ENCODE assay signal across 9 mouse cellular contexts in genomic region chr6:19015868-19016267, GRCm38 (mm10).
A peak's percentile ranks its signal among the peaks of the same experiment; 100 is the strongest.
DNase-seq lines count a peak whose midpoint lies in the region; ATAC-seq and TF ChIP-seq lines count a peak whose summit lies in the region.
"Had no signal": no experiment of that assay in that cellular context is flagged by ENCODE, and none has a peak within 500 bp of the region (broad histone marks: within the 10 kb centered on the region; RNA-seq: fewer than 3 reads in every experiment).

No protein-coding gene starts in this region.

- no peaks in the 10 kb centered on the region for H3K27me3 ChIP-seq in intestine, postnatal 0 days (replicated peaks; ENCODE audit: control insufficient read depth, insufficient read depth, low read length)

- ATAC-seq in intestine, postnatal 0 days: no peak

- no peak overlapping the region for H3K4me3 ChIP-seq in intestine, postnatal 0 days (ENCODE audit: low read depth, low read length)

- H3K36me3 ChIP-seq in intestine, postnatal 0 days (ENCODE audit: control insufficient read depth, insufficient read depth): no peaks in the 10 kb centered on the region

- WGBS in intestine, postnatal 0 days: 88% methylated on average over 1 of the region's 1 CpGs

- H3K4me1 ChIP-seq in intestine, postnatal 0 days (replicated peaks; ENCODE audit: control insufficient read depth, insufficient read depth, low read length): no peaks in the 10 kb centered on the region

- intact Hi-C loops in heart, postnatal 25 days (cut with DNase I): no loop called here

- DNase-seq in frontal cortex, adult 2 months (ENCODE audit: extremely low spot score in 1 of 2, low spot score in 1 of 2): peak; percentile 3 to 57
- DNase-seq in frontal cortex, postnatal 10 days (ENCODE audit: low spot score in 2 of 2): no peak
- DNase-seq in 416B (ENCODE audit: low read depth): peak; percentile 40
- peak; percentile 79 for DNase-seq in cerebellum, adult 9-10 months
- DNase-seq in heart, postnatal 25 days (ENCODE audit: low spot score): no peak
- no peak for DNase-seq in urinary bladder, adult 2 months (ENCODE audit: low spot score)
- DNase-seq in kidney, adult 8-10 months: no peak
- DNase-seq: lung, adult 2 months had no signal

- peak; percentile 32 for TF ChIP-seq CTCF in intestine, postnatal 0 days (IDR thresholded peaks at IDR 0.05; ENCODE audit: low read depth)

- no peak overlapping the region for H3K4me2 ChIP-seq in intestine, postnatal 0 days (replicated peaks; ENCODE audit: low read depth)

- no peaks in the 10 kb centered on the region for H3K9me3 ChIP-seq in intestine, postnatal 0 days (ENCODE audit: control insufficient read depth)

- H3K27ac ChIP-seq in intestine, postnatal 0 days (ENCODE audit: low read depth, low read length): no peak overlapping the region

- no peak overlapping the region for H3K9ac ChIP-seq in intestine, postnatal 0 days (ENCODE audit: low read depth, low read length)

Comparison
In these comparisons a context has a peak if more than half of its experiments do, and no peak if none do; other contexts are left out.
1. DNase-seq: peak in frontal cortex, adult 2 months (2 of 2), 416B (single experiment) and cerebellum, adult 9-10 months (single experiment); none in frontal cortex, postnatal 10 days (0 of 2), heart, postnatal 25 days (single experiment), urinary bladder, adult 2 months (single experiment) and kidney, adult 8-10 months (0 of 2).